Comparison of ENCODE assay signal across 8 mouse cellular contexts in the genomic region with DNA sequence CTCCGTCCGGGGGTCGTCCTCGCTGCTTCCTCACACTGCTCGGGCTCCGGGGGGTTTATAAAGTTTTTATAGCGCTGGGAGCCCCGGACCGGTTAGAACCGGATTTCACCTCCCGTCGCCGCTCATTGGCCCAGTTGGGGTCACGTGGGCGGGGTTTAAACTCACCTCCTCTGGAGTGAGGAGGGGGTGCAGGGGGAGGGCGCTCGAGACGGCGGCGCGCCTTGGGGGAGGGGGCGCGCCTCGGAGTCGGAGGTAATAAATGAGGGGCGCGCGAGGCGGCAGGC. TPM values are rescaled to one million over a fixed set of nuclear protein-coding genes. Genes with fewer than 3 reads are reported as not detected.
DNase-seq lines count a peak whose midpoint lies in the region; ATAC-seq lines count a peak whose summit lies in the region.

No protein-coding gene starts in this region.

- H3K4me2 ChIP-seq in embryonic facial prominence, embryonic 11.5 days (ENCODE audit: low read depth, low read length): peak overlapping the region; percentile 86
- H3K4me2 ChIP-seq in midbrain, embryonic 12.5 days (replicated peaks): peak overlapping the region; percentile 96

- peak overlapping the region; percentile 96 for H3K27ac ChIP-seq in embryonic facial prominence, embryonic 11.5 days (replicated peaks; ENCODE audit: low read depth, low read length)
- H3K27ac ChIP-seq in limb, embryonic 10.5 days: peak overlapping the region; percentile 99
- peak overlapping the region; percentile 98 for H3K27ac ChIP-seq in midbrain, embryonic 12.5 days (replicated peaks)

- peak; percentile 86 for DNase-seq in 3134 (ENCODE audit: extremely low read depth, insufficient read length, low spot score)
- peak; percentile 90 for DNase-seq in adrenal gland, postnatal 25 days
- peak; percentile 99 for DNase-seq in embryonic facial prominence, embryonic 11.5 days (ENCODE audit: low spot score)
- DNase-seq in heart, adult 11 months: peak; percentile 99
- peak; percentile 89 for DNase-seq in kidney, adult 18-20 months
- peak; percentile 97 for DNase-seq in limb, embryonic 10.5 days (ENCODE audit: low spot score)
- DNase-seq in skeletal muscle tissue, adult 2 months (ENCODE audit: low read depth, low spot score): peak; percentile 87

- WGBS in embryonic facial prominence, embryonic 11.5 days: under 1% methylated on average over 28 of the region's 29 CpGs
- under 1% methylated on average over 29 of the region's 29 CpGs for WGBS in limb, embryonic 10.5 days
- WGBS in midbrain, embryonic 12.5 days: under 1% methylated on average over 17 of the region's 29 CpGs

- peak overlapping the region; percentile 84 for H3K9ac ChIP-seq in embryonic facial prominence, embryonic 11.5 days (replicated peaks; ENCODE audit: low read length)
- peak overlapping the region; percentile 92 for H3K9ac ChIP-seq in midbrain, embryonic 12.5 days (replicated peaks)

- peaks cover 10% of the 10 kb centered on the region for H3K36me3 ChIP-seq in embryonic facial prominence, embryonic 11.5 days (replicated peaks; ENCODE audit: control insufficient read depth, insufficient read depth, low read depth, low read length)
- H3K36me3 ChIP-seq in limb, embryonic 10.5 days: peaks cover 68% of the 10 kb centered on the region
- peaks cover 31% of the 10 kb centered on the region for H3K36me3 ChIP-seq in midbrain, embryonic 12.5 days

- H3K9me3 ChIP-seq in embryonic facial prominence, embryonic 11.5 days (replicated peaks; ENCODE audit: control insufficient read depth, low read length): no peaks in the 10 kb centered on the region
- H3K9me3 ChIP-seq in limb, embryonic 10.5 days (replicated peaks): no peaks in the 10 kb centered on the region
- no peaks in the 10 kb centered on the region for H3K9me3 ChIP-seq in midbrain, embryonic 12.5 days

- H3K4me3 ChIP-seq in embryonic facial prominence, embryonic 11.5 days (ENCODE audit: low read depth, low read length): peak overlapping the region; percentile 73
- H3K4me3 ChIP-seq in limb, embryonic 10.5 days: peak overlapping the region; percentile 79
- peak overlapping the region; percentile 62 for H3K4me3 ChIP-seq in midbrain, embryonic 12.5 days

- ATAC-seq in embryonic facial prominence, embryonic 11.5 days (replicated peaks; ENCODE audit: insufficient number of reproducible peaks, low FRiP score, low TSS enrichment, low read depth): peak; percentile 88
- peak; percentile 86 for ATAC-seq in midbrain, embryonic 12.5 days (ENCODE audit: low FRiP score, low read depth)

- no peaks in the 10 kb centered on the region for H3K27me3 ChIP-seq in embryonic facial prominence, embryonic 11.5 days (ENCODE audit: control insufficient read depth, insufficient read depth, low read length)
- 0 out of 2 replicates have a peak, but pooled peaks cover 4% of the 10 kb centered on the region for H3K27me3 ChIP-seq in limb, embryonic 10.5 days (ENCODE audit: low read depth, poor library complexity, severe bottlenecking)
- no peaks in the 10 kb centered on the region for H3K27me3 ChIP-seq in midbrain, embryonic 12.5 days

- H3K4me1 ChIP-seq in embryonic facial prominence, embryonic 11.5 days (ENCODE audit: control insufficient read depth, insufficient read depth, low read length): peaks cover 6% of the 10 kb centered on the region; the same call in 1 of the 2 replicates
- H3K4me1 ChIP-seq in limb, embryonic 10.5 days: peaks cover 31% of the 10 kb centered on the region
- H3K4me1 ChIP-seq in midbrain, embryonic 12.5 days: peaks cover 48% of the 10 kb centered on the region

RNA-seq across cellular contexts. Expression of gene Hmgn2, which starts 0.6 kb away (rescaled TPM):
- total RNA-seq in adrenal gland, postnatal 25 days (2021): 391 and 425 TPM in 2 replicates
- polyA plus RNA-seq in embryonic facial prominence, embryonic 11.5 days (2014; fragmentation: Nextera tagmentation; extraction: Ambion mirVana): 3,707 and 3,970 TPM in 2 replicates
- polyA plus RNA-seq in limb, embryonic 10.5 days (2016; fragmentation: Nextera tagmentation; extraction: Ambion mirVana): 2,670 and 2,950 TPM in 2 replicates
- polyA plus RNA-seq in midbrain, embryonic 12.5 days (2016; fragmentation: Nextera tagmentation; extraction: Ambion mirVana): 3,003 and 3,059 TPM in 2 replicates

RNA-seq across cellular contexts. Expression of gene Dhdds, which starts 32.9 kb away (rescaled TPM):
- 45.2 and 55.0 TPM in 2 replicates for total RNA-seq in adrenal gland, postnatal 25 days (2021)
- polyA plus RNA-seq in embryonic facial prominence, embryonic 11.5 days (2014; fragmentation: Nextera tagmentation; extraction: Ambion mirVana): 38.1 and 46.1 TPM in 2 replicates
- polyA plus RNA-seq in limb, embryonic 10.5 days (2016; fragmentation: Nextera tagmentation; extraction: Ambion mirVana): 41.8 and 41.9 TPM in 2 replicates
- 36.8 and 43.9 TPM in 2 replicates for polyA plus RNA-seq in midbrain, embryonic 12.5 days (2016; fragmentation: Nextera tagmentation; extraction: Ambion mirVana)

RNA-seq across cellular contexts. Expression of gene Lin28a, which starts 50.8 kb away (rescaled TPM):
- total RNA-seq in adrenal gland, postnatal 25 days (2021): not detected in 2 replicates
- polyA plus RNA-seq in embryonic facial prominence, embryonic 11.5 days (2014; fragmentation: Nextera tagmentation; extraction: Ambion mirVana): 0.49 and 2.2 TPM in 2 replicates
- 16.7 and 46.5 TPM in 2 replicates for polyA plus RNA-seq in limb, embryonic 10.5 days (2016; fragmentation: Nextera tagmentation; extraction: Ambion mirVana)
- 3.3 and 3.4 TPM in 2 replicates for polyA plus RNA-seq in midbrain, embryonic 12.5 days (2016; fragmentation: Nextera tagmentation; extraction: Ambion mirVana)

Comparison
In these comparisons a context has a peak if more than half of its experiments do, and no peak if none do; other contexts are left out.
1. Peak in every context shown above with its lines: DNase-seq, ATAC-seq, H3K4me3 ChIP-seq and H3K27ac ChIP-seq.